Mouse (Mus musculus) megakaryocyte progenitor cell, adult 5-6 weeks (primary cell): ENCODE measurements around the gene Hs1bp3. TPM values are rescaled to one million over a fixed set of nuclear protein-coding genes. Genes with fewer than 3 reads are reported as not detected.

Experiments
- ATAC-seq: replicated peaks from 2 replicates; pipeline ENCODE4 v1.8.0; 2016; ENCODE audit warnings: mild to moderate bottlenecking, moderate TSS enrichment, inconsistent platforms; ENCODE audit not compliant: poor library complexity
- total RNA-seq, 2 experiments: library from RNA; stranded (forward) in 1 of 2; stranded (reverse) in 1 of 2; fragments of 157-497, 149-512 nt in 1 of 2; fragments of 200-1000 nt in 1 of 2; gene quantifications; 2 replicates each; pipeline versions ENCODE4 v1.2.3 to v1.2.4; 2015 to 2017

Gene Hs1bp3
- total RNA-seq (2015) = 5.6 and 8.3 TPM in 2 replicates
- total RNA-seq (2017) = 4.4 and 7.4 TPM in 2 replicates

DNA sequence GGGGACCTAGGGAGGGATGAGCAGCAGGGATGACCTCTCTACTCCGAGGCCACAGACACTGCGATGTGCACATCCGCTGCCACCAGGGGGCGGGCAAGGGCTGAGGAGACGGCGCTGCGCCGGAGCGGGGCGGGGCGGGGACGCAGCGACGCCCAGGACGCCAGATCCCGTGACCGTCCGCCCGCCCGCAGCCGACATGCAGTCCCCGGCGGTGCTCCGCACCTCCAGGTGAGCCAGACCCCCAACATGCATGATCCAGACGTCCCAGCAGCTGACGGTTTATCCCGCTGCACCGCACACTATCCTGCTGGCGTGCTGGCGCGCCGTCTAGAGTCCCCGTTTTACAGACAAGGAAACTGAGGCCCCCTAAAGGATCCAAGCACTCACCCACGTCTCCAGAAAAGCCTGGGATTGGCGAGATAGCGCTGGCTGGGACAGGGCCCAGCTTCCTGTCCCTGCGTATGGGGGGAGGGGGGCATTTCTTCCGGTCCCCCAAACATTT, at the start of gene Hs1bp3:
TSS of gene Hs1bp3 (plus strand) at position 163 of the 502 bp plus-strand sequence.
- peak; percentile 95 for ATAC-seq

DNA sequence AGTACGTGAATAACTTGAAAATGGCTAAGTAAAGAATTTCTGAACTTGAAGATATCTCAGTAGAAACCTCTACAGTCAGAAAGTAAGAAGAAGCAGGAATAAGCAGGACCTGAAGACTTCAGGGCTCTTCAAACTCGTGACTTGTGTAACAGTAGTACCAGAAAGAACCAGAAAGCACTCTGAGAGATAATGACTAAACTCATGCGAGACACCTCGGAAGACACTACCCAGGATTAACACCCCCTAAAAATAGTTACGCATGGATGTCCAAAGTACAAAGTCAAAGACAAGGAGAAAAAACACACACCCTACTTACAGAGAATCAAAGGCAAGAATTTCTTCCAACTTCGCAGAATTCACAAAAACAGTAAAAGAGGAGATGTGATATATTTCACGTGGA, 46.9 kb upstream of the Hs1bp3 start:
- no peak for ATAC-seq

DNA sequence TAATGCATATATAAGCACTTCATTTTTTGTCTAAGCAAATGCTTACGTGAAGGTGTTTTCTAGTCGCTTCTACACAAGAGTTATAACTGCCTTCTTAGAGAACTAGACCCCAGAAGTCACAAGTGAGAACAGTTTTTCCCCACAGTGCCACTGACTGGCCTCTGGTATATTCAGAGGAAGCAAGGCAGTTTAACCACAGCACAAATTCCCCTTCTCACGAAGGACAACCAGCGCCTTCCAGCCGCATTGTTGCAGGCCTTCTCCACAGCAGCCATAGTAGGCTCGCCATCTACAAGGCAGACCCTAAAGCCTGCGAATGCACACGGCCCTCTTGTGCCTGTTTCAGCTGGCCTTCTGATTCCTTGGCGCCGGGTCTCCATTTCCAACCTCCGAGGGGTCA, 43.6 kb upstream of the Hs1bp3 start:
- peak; percentile 65 for ATAC-seq

DNA sequence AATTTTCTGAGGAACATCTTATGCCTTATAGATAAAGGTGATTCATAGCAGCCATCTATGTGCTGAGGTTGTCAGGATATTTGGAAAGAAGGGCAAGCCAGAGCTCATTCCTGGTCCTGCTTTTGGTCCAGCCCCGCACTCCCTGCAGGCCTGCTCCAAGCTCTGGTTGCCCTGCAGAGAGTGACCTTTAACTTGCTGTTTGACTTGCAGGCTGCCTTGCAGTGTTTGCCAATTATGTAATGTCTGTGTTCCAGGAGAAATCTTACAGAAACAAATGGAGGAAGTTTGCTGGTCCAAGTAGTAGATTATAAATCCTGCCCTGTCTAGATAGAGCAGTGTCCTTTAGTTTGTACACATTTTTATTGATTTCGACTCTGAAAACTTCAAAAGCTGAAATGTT, 41.8 kb upstream of the Hs1bp3 start:
- ATAC-seq = no peak

DNA sequence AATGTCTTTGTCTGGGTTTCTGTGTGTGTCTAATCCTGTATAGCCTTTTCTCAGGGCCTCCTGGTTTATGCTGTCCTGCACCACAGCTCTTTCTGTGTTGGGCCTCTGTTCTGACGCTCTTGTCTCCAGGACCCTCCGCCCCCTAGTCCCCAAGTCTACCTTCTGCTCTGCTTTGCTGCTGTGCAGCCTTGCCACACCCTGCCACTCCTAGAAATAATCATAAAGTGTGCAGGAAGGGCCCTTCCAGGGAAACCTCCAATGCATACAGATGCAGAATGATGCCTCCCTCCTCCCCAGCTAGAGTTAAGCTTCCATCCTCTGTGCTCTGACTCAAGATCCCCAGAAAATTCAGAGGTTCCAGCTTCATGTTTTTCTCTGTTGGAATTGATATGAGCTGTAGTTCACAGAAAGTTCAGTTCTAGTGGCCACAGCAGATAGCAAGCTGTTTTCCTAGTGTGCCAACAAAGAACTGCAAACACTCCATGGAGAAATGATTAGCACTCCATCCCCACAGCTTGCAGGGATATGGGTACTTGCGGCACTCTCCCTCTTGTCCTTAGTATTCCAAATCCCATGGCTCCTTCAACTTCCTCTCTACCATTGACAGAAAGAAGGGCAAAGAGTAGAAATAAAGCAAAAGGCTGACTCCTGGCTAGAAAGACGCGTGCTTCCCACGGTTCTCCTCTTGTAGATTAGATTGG, 39.6 kb upstream of the Hs1bp3 start:
- no peak for ATAC-seq

DNA sequence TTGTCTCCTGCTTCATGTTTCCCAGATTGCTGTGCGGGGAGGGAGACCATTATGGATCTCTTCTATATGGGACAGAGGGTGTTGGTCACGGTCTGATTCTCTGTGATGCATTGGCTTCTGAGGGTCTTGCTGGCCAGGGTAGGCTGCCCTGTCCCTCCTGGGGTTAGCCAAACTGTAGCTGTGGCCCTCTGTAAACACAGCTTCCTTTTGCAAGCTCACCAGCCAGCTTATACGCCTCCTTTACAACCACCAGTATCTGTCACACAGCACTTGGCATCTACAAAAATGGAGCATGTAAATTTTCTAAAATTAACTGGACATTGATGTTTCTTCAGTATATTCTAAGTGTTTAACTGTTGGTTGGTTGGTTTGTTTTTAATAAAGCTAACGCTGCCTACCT, 37.8 kb upstream of the Hs1bp3 start:
- ATAC-seq = no peak

DNA sequence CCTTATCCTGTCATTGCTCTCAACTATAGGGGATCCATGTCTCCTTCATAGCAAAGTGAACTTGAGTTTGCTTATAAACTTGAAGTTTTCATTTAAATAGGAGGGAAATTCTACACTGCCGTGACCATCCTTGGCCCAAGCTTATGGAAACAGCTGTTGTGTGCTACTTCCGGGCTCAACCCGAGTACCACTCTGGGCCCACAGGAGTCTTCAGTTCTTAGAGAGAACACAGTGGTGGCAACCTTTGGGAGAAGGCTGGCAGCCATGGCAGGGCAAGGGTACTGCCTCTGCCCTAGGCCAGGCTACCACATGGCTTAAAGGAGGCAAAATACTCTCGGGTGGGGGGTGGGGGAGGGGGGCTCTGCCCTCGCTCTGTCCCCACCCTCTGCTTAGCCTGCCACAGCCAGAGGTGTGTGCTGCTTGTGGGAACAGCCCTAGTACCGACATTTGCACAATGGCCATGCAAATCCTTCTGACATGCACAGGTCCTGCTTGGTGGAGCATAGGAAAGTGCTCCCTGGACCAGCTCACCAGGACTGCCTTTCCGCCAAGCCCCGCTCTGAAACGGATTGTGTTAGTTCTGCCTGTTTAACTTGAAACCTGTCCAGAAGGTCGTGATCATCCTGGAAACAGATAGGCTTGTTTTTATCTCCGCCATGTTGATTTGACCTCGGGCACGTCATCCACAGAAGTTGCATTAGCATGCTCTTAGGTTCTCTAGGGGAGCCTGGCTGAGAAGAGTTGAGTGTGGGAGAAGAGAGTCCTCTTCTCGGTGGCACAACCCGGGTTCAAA, 31.8 kb upstream of the Hs1bp3 start:
- ATAC-seq = no peak

DNA sequence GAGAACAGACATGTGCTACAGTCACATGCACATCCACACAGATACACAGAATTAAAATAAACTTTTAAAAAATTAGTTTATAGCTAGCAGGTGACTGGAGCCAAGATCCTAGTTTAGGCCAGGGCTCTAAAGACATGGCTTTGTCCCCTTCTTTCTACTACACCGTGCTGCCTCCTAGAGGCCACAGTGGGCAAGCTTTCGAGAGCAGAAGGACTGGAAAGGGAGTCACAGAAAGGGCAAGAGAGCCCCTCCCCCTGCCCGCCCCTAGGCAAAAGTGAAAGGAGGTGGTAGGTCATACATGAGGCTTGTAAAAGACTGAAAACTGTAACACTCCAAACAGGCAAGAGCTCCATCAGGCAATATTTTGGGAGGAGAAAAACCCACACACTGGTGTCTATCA, 25.3 kb upstream of the Hs1bp3 start:
- peak; percentile 64 for ATAC-seq

DNA sequence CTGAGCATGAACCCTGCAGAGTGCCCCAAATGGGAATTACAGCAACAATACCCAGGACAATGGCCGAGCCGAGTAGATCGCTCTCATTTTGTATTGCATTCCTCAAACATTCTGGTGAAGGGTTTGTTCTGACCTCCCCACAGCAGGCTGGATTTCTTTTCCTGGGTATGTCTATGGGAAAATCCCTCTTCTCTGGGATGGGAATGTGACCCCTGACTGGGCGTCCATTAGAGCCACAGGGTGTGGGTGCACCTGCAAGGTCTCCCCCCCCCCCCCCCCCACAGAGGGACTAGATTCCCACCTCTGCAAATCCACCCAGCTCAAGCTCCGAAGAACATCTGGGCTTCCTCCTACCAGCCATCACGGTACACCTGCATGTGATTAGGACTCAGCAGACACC, 24.1 kb upstream of the Hs1bp3 start:
- no peak for ATAC-seq

DNA sequence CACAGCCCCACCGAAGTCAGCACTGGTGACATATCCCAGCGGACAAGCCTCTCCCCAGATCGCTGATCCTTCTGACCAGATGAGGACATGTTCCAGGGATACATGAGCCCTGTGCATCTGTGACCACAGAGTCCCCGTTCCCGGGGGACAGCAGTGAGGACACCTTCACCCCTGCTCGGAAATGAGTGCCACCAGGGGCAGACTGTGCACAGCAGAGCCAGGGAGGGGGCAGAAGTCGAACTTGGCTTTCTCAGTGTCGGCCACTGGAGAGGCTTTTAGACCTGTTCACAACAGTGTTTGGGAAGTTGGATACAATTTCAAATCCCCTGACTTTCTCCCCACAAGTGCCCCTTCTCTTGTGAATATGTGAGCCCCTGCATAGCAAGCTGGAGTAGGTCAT, 23.7 kb upstream of the Hs1bp3 start:
- ATAC-seq = no peak

DNA sequence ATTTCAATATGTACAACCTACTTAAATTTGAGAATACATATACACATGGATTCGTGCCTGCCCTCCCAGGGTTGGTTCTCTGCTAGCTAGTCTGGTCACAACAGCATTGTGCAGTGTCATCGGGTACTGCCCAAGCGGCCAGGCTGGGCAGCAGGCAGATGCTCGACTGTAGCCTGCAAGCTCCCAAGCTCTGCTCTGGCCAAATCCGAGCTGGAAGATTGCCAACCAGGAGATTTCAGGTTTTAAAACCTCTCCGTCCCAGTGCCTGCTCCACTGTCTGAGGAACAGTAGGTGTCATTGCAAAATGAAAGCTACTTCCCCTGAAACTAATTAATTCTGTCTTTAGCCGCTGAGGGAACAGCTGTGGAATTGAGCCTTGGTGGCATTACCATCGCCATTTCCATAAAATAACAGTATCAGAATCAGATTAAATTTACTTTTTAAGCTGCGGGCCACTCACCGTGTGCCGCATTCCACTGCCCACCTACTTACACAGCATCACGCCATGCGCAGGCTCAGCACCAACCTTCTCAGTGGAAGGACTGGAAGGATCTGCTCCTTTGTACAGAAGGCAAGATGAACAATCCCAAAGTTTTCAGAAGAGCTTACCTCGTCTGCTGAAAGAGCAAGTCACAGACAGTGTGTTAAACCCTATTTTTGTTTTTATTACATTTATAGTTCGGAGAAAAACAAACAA, 21.9 kb upstream of the Hs1bp3 start:
- ATAC-seq = no peak

DNA sequence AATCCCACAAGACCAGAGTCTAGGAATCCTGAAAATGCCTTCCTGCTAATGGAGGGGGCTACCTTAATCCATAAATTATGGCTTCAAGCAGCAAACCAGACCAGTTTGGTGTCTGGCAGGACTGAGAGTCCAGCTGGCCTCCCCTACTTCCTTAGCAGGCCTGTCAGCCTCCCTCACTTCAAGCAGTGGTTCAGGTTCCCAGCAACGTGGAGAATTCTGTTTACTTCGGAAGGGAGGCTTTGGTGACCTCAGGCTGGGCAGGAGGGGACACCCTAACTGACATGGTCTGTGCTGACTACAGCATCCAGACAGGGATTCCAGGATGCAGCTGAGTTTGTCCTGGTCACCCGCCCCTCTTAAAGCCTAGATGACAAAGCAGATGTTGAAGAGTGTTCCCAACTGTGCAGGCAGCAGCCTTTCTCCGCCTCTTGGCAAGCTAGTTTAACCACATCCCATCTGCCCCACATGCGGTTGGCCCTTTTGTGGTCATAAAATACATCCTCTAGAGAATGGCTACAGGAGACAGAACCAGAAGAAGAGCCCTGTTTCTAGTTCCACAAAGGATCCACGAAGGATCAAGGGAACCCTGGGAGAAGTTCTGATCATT, 17.8 kb upstream of the Hs1bp3 start:
- peak; percentile 77 for ATAC-seq

DNA sequence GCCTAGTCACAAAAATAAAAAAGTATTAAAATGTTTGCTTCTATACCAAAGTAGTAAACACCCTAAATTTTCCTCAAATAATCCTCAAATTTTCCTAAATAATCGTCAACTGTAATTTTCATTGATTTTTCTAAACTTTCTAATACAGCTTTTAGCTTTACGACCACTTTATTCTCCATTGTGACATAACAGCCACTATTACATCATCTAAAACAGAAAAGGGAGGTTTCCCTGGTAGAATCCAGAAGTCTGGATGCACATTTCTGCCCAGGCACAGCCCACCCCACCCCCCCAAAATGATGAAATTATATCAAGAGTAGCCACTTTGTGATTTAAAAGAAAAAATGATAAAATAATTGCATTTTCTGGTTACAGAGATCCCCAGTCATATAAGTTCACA, 17.1 kb upstream of the Hs1bp3 start:
- no peak for ATAC-seq

DNA sequence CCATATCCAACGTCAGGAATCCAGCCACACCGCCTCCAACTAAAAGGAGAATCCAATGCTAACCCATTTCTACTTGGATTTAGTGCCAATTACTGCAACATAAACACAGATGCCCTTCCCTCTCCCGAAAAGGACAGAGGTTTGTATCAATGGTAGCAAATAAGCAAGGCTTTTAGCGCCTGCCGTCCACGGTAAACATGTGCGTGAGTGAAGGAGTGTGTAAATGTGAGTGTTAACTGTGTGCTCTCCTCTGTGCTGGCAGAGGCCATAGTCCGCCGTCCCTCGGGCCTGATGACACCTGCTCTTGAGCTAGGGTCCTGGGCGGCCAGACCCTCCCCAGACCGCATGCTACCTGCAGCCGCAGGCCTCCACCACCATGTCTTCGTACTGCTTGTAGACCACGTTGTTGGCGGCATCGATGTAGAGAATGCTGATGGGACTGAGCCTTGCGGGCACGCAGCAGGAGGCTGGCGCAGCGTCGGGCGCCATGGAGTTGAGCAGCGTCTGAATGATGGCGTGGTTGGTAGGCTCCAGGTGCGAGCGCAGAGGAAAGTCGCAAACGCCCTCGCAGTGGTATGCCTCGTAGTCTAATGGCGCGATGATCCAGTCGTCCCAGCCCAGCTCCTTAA, 15.5 kb upstream of the Hs1bp3 start:
- ATAC-seq = no peak

DNA sequence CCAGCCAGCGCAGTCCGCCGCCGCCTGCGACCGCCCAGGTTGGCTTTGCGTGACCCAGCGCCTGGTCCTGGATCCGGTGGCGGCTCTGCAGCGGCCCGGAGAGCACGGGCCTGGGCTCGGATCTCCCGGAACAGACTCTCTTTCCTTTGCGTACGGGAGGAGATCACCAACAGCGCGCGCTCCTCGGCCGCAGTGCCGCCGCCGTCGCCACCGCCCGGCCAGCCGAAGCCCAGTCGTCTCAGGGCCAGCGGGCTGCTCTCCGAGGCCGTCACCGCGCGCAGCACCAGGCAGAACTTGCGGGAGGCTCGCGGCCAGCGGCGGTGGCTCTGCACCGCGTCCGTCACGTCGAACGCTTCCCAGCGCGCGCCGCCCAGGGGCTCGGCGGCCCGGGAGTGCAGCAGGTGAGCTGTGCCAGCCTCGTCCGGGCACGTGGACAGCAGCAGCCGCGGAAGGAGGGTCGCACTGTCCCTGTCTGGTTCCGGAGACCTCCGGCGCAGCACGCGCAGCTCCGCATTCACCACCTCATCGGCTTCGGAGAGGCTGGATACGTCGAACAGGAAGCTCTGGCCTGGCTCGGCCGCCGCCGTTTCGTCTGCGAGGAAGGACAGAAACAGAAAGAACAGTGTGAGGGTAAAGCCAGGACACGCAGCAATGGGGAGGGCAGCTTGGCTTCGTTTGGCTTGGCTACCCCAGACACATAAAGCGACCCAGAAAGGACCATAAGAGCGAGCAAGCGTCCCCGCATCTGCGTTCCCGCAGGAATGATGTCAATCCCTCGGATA, 14.7 kb upstream of the Hs1bp3 start:
- ATAC-seq = no peak

DNA sequence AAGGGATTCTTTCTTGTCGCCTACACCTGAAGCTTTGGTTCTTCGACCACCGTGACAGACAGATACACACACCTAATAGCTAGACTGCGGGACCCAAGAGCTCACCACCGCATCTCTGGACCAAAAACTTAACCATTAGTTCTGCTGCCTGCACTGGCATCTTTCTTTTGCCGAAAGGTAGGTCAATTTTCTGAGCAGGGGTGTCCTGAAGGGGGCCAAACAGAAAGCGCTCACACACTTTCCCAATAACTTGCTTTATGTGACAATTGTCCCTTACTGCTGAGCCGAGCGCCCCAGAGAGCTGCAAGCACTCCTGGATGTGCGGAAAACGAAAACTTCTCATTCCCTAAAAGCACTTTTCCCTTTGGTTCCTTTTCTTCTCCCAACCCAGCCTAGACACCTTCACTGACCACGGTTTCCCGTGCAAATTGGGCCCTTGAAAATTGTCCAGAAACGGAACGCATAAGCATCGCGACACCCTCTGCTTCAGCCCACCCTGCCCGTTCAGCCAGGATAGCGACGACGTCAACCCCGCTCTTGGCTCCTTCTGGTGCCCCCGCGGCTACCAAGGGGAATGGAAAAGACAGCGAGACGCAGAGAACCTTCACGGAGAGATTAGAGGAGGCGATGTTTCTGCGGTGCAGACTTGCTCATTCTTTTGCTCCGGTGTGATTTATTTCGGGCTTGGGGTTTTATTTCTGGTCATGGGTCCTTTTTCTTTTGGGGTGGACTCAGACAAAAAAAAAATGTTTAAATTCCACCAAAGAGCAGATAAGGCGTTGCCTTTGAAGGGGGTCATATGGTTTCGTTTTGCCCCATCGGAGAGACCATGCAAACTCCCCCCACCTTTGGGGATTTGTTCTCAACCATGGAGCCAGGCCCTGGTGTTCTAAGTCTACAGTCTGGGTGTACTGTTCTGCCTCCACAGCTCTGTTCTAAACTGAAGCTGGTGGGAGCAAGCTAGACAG, 13.8 kb upstream of the Hs1bp3 start:
- ATAC-seq = no peak

DNA sequence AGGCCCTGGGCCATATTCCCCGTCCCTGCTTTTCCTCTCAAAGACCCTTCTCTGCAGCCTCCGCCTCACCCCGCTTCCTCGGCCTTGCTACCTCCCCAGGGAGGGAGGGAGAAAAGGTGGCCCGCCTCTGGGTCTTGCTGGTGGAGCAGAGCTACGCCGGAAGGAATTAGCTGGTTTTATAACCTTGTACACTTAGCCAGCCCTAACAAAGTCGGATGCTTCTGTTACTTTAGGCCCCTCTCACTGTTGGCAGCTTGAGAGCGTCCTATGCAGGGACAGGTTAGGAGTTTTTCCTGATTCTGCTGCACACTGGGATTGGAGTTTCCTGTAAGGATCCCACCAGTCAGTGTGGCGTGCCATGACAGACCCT, 13.1 kb upstream of the Hs1bp3 start:
- no peak for ATAC-seq

DNA sequence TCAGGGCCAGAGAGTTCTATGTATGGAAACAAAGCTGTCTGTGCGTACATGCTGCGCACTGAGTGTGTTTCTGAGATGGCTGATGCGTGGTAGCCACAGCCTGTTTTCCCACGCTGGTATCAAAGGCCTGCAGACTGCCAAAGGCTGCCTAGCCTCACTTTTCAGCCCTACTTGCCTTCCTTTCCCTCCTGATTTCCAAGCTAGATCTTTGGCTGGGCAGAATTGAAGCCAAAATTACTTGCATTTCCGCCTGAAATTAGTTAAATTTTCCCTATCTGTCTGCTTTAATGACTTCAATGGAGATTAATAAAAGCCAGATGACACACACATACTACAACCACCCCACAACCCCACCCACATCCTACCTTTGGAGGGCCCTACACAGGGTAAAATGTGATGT, 12.7 kb upstream of the Hs1bp3 start:
- ATAC-seq = no peak
